Mouse (Mus musculus): Measurements from ENCODE around the gene Pde3a. TPM values are rescaled to one million over a fixed set of nuclear protein-coding genes. Genes with fewer than 3 reads are reported as not detected.

Gene Pde3a
- polyA plus RNA-seq, 1 experiment = 22.7 TPM

DNA sequence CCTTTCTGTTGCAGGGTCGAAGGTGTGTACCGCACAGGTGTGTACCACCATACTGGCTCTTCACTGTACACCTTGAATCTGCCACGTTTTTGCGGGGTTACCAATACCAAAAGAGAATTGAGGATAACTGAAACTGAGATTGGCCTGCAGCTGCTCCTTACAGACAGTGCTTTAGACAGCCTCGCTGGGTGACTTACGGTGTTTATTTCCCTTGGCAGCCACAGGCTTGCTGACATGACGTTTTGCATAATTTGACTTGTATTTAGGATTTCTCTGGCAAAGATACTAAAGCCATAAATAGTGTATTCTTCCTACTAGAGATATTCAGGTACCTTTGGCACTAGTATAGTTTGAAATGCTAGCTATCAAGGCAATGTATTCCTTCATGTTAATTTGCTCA, 155.6 kb downstream of the Pde3a start:
- peaks cover 2% of the 10 kb centered on the region; the same call in 1 of the 2 replicates for H3K4me1 ChIP-seq (ENCODE audit: control insufficient read depth, insufficient read depth, low read length)
- DNase-seq = no peak
- no peak overlapping the region for H3K4me3 ChIP-seq (replicated peaks; ENCODE audit: extremely low read depth, low read depth, low read length)
- WGBS = 61% methylated on average over 7 of the region's 7 CpGs
- TF ChIP-seq POLR2A (IDR thresholded peaks at IDR 0.05; ENCODE audit: borderline replicate concordance, extremely low read depth, low read depth, low read length) (no peak), CTCF (IDR thresholded peaks at IDR 0.05; ENCODE audit: insufficient read depth, low read length) (no peak)

DNA sequence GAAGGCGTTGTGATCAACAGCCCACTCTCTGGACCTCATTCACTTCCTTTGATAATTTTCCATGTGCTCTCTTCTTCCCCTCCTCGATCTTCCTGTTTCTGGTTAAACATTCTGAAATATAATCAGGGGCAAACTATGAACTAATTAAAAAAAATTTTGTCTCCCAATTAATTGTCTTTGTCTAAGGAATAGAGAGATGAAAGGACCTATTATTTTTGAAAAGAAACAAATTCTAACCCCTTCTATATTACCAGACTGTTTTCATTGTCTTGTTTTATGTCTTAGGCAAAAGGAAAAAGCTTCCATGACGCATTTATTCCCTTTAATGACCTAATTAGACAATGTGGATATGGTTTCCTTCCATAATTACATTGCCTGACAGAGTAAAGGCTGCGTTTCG, 156.4 kb downstream of the Pde3a start:
- H3K4me3 ChIP-seq (replicated peaks; ENCODE audit: extremely low read depth, low read depth, low read length) = no peak overlapping the region
- H3K4me1 ChIP-seq (ENCODE audit: control insufficient read depth, insufficient read depth, low read length) = peaks cover 2% of the 10 kb centered on the region; the same call in 1 of the 2 replicates
- TF ChIP-seq CTCF (IDR thresholded peaks at IDR 0.05; ENCODE audit: insufficient read depth, low read length) (no peak), POLR2A (IDR thresholded peaks at IDR 0.05; ENCODE audit: borderline replicate concordance, extremely low read depth, low read depth, low read length) (no peak)
- no peak for DNase-seq
- 63% methylated on average over 5 of the region's 5 CpGs for WGBS

DNA sequence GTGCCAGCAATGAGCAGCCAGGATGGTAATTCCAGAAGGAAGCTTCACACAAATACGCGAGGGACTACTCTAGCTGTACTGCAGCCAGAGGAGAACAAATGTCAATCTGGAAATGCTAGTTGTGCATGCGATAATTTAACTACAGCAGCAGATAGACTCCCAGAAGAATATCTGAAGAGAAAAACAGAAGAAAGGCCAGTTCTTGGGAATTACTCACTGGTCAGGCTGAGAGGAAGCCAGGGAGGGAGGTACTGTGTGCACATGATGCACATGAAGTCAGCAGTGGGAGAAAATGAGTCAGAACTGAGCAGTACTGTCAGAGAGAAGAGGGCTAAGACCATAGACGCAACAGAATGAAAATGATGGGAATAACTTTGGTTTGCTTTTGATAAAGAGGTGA, 159.7 kb downstream of the Pde3a start:
- TF ChIP-seq CTCF (IDR thresholded peaks at IDR 0.05; ENCODE audit: insufficient read depth, low read length) (no peak), POLR2A (IDR thresholded peaks at IDR 0.05; ENCODE audit: borderline replicate concordance, extremely low read depth, low read depth, low read length) (no peak)
- DNase-seq = no peak
- Histone ChIP-seq H3K4me3 (replicated peaks; ENCODE audit: extremely low read depth, low read depth, low read length) (no peak overlapping the region), H3K4me1 (ENCODE audit: control insufficient read depth, insufficient read depth, low read length) (peaks cover 4% of the 10 kb centered on the region)
- 73% methylated on average over 4 of the region's 4 CpGs for WGBS

DNA sequence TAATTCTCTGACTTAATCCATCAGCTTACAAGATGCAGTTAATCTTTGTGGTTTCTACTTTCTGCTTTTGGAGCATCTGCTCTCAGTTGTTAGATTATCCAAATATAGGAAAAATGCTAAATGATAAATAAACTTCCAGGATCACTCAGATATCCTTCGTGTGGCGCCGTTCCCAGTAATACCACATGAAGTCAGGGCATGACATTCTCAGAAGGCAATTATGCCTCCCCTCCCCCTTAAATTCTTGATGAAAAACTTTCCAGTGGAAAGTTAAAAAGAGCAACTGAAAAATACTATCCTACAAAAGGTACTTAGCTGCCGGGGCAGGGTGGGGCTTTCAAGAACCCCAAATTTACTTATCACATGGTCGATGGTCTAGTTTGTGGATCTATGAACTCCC, 161.8 kb downstream of the Pde3a start:
- no peak for DNase-seq
- Histone ChIP-seq H3K4me3 (replicated peaks; ENCODE audit: extremely low read depth, low read depth, low read length) (no peak overlapping the region), H3K4me1 (ENCODE audit: control insufficient read depth, insufficient read depth, low read length) (peaks cover 2% of the 10 kb centered on the region; the same call in 1 of the 2 replicates)
- no peak for TF ChIP-seq POLR2A (IDR thresholded peaks at IDR 0.05; ENCODE audit: borderline replicate concordance, extremely low read depth, low read depth, low read length)
- no peak for TF ChIP-seq CTCF (IDR thresholded peaks at IDR 0.05; ENCODE audit: insufficient read depth, low read length)
- 74% methylated on average over 5 of the region's 5 CpGs for WGBS

DNA sequence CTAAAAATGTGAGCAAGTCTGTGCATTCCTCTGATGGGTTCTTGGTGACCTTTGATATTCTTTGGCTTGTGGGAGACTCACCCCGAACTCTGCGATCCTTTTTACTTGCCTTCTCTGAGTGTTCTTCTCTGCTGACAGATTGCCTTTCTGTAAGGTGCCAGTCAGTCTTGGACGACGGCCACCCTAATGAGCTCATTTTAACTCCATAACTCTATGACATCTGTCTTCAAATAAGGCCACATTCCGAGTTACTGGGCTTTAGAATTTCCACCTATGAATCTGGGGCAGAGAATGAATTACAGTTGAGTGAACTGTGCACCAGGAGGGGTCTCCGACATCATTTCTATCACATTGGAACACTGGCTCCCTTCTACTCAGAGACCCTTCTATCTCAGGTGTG, 176.0 kb downstream of the Pde3a start:
- no peak overlapping the region for H3K4me3 ChIP-seq (replicated peaks; ENCODE audit: extremely low read depth, low read depth, low read length)
- no peak for TF ChIP-seq CTCF (IDR thresholded peaks at IDR 0.05; ENCODE audit: insufficient read depth, low read length)
- TF ChIP-seq POLR2A (IDR thresholded peaks at IDR 0.05; ENCODE audit: borderline replicate concordance, extremely low read depth, low read depth, low read length) = no peak
- 64% methylated on average over 6 of the region's 6 CpGs for WGBS
- no peak for DNase-seq
- H3K4me1 ChIP-seq (ENCODE audit: control insufficient read depth, insufficient read depth, low read length) = peaks cover 13% of the 10 kb centered on the region

DNA sequence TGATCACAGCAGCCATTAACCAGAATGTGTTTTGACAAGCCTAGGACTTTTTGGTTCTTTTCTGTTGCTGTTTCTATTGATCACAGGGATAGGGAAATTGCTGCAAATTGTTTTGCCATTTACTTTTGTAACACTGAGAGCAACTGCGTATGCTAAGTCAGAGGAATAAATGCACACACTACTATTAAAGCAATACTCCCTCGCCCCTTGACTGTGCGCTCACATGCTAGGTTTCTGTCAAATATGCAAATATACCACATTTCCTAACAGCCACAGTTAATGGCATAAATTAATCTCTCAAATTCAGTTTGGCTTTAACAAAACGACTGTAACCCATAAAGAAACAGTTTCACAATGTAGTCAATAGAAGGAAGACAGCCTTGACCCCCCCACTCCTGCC, 179.5 kb downstream of the Pde3a start:
- TF ChIP-seq POLR2A (IDR thresholded peaks at IDR 0.05; ENCODE audit: borderline replicate concordance, extremely low read depth, low read depth, low read length) (no peak), CTCF (IDR thresholded peaks at IDR 0.05; ENCODE audit: insufficient read depth, low read length) (no peak)
- Histone ChIP-seq H3K4me1 (ENCODE audit: control insufficient read depth, insufficient read depth, low read length) (peaks cover 17% of the 10 kb centered on the region), H3K4me3 (replicated peaks; ENCODE audit: extremely low read depth, low read depth, low read length) (no peak overlapping the region)
- WGBS = 84% methylated on average over 4 of the region's 4 CpGs
- no peak for DNase-seq

DNA sequence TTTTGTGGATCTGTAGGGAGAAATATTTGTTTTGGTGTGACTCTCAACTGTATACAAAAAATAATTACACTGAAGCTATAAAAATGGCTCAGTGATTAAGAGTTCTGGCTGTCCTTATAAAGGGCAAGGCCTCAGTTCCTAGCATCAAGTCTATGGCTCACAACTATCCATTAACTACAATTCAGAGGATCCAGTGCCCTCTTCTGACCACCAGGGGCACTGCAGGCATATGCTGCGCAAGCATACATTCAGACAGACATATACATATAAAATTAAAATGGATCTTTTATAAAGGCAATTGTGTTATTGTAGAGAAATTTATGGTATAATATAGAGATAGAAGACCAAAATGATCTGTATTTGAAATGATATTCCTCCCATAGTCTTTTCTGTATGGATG, 181.1 kb downstream of the Pde3a start:
- Histone ChIP-seq H3K4me3 (replicated peaks; ENCODE audit: extremely low read depth, low read depth, low read length) (no peak overlapping the region), H3K4me1 (ENCODE audit: control insufficient read depth, insufficient read depth, low read length) (peaks cover 14% of the 10 kb centered on the region)
- WGBS = 100% methylated on average over 1 of the region's 1 CpGs
- DNase-seq = no peak
- TF ChIP-seq CTCF (IDR thresholded peaks at IDR 0.05; ENCODE audit: insufficient read depth, low read length) (peak; percentile 43; the same call in 1 of the 2 replicates), POLR2A (IDR thresholded peaks at IDR 0.05; ENCODE audit: borderline replicate concordance, extremely low read depth, low read depth, low read length) (no peak)

DNA sequence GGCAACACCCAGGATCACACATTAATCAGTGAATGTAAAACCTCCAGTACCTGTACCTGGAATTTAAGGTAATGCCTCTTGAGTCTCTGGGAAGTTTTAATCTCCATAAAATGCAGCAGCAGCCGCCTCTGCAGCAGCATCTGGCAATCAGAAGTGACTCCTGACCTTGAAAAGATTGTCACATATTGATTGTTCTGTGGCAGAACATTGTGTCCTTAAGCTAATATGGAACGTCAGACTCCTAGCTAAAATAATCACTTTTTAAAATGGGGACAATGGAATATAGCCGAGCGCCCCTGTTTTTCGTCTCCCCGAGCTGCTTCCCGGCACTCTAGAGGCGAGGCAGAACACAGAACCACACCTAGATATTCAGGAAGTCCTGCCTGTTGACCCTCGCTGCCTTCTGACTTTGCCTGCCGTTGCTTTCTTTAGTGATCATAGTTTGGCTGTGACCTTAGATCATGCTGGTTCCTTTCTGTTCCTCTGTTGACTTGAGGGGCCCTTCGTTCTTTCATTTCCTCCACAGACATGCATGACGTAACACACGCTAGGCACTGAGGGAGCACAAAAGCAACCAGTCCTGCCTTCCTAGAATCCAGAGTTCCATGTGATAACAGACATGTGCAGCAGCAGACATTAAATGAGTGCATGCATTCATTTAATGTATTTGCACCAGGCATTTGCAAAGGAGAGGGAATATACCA, 183.4 kb downstream of the Pde3a start:
- WGBS = 68% methylated on average over 13 of the region's 13 CpGs
- Histone ChIP-seq H3K4me3 (replicated peaks; ENCODE audit: extremely low read depth, low read depth, low read length) (no peak overlapping the region), H3K4me1 (ENCODE audit: control insufficient read depth, insufficient read depth, low read length) (peaks cover 4% of the 10 kb centered on the region; the same call in 1 of the 2 replicates)
- DNase-seq = no peak
- TF ChIP-seq CTCF (IDR thresholded peaks at IDR 0.05; ENCODE audit: insufficient read depth, low read length) (no peak), POLR2A (IDR thresholded peaks at IDR 0.05; ENCODE audit: borderline replicate concordance, extremely low read depth, low read depth, low read length) (no peak)

DNA sequence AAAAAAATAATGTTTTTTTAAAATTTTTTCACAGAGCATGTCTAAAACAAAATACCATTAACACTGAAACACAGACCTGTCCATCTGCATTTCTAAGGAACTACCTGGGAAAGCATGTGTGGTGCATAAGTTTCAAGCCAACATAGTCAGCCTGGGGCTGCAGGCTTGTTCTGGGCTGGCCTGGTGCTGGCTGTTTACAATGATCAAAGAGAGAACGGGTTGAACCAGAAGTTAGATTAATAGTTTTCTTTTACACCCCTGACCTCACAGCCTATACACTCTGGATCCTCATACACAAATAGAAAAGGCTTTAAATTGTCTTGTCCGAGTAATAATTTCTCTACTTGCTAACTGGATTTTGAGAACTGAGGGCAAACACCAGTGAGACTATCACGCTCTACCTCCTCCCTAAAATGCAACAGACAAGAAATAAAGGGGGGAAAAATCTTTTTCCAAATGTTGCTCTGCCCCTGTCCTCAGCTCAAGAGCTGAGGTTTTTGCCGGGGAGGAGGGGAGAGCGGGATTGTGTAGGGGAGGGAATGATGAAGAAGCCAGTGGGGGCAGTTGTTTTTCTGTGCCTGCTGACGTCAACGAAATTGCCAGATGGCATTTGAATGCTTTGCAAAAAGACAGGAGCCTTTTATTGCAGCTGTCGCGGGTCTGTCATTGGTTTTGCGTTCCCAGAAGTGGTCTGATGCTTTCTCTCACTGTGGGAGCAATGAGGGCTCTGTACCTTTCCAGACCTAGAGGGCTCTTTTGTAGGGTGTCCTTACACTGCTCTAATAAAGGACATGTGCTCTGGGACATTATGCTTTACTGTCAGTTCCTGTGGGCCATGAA, 185.1 kb downstream of the Pde3a start:
- DNase-seq = no peak
- peaks cover 4% of the 10 kb centered on the region; the same call in 1 of the 2 replicates for H3K4me1 ChIP-seq (ENCODE audit: control insufficient read depth, insufficient read depth, low read length)
- WGBS = 47% methylated on average over 10 of the region's 10 CpGs
- H3K4me3 ChIP-seq (replicated peaks; ENCODE audit: extremely low read depth, low read depth, low read length) = no peak overlapping the region
- TF ChIP-seq POLR2A (IDR thresholded peaks at IDR 0.05; ENCODE audit: borderline replicate concordance, extremely low read depth, low read depth, low read length) = no peak
- no peak for TF ChIP-seq CTCF (IDR thresholded peaks at IDR 0.05; ENCODE audit: insufficient read depth, low read length)
